Mouse (Mus musculus): Measurements from ENCODE around the gene Toe1.
"Not testable (repeated sequence)": the region's sequence is repeated elsewhere in the genome, so short reads cannot be mapped to it uniquely, and the experiment has no call there.

Toe1 gene
- long read RNA-seq, experiment 1, transcript Toe1-201 (8 exons, 2,090 nt), result major isoform, 7 of 7 reads
- long read RNA-seq, experiment 1, partial matches to known transcripts, result 0 of 7 reads
- long read RNA-seq, experiment 1, other reads (novel, unspliced or antisense), result 0 of 7 reads
- long read RNA-seq, experiment 2, transcript Toe1-201 (8 exons, 2,090 nt), result major isoform, 5 of 8 reads
- long read RNA-seq, experiment 2, partial matches to known transcripts, result 0 of 8 reads
- long read RNA-seq, experiment 2, other reads (novel, unspliced or antisense), result 3 of 8 reads

- intact Hi-C loops (cut with DNase I), result no loop called here
Measured at GRCm38 (mm10) chr4:116807197-116808129, at the start of gene Toe1, which contains the start of gene Mutyh. TSS of gene Toe1 (minus strand) at chr4:116807640. TSS of gene Mutyh (plus strand) at chr4:116807723.

- intact Hi-C loops (cut with DNase I), result no loop called here
Measured at GRCm38 (mm10) chr4:116857203-116857602, 49.8 kb upstream of the Toe1 start.

DNA sequence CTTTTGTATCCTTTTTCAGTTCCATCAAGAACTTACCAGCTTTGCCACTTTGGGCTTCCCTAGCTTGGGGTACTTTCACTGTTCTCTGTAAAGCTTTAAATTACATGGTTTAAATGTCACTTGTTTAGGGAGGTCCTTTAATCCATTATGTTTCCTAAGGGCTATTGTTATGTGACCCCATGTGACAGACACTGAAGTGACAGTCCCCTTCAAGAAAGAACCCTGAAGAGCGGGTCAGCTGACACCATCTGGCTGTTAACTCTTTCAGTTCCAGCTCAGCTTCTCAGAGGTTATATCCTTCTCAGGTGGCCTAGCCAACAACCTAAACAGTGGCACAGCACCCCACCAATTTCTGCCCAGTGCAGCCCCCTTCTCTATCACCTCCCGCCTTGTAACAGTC lies 46.8 kb upstream of the Toe1 start:
- intact Hi-C loops (cut with DNase I), result no loop called here

DNA sequence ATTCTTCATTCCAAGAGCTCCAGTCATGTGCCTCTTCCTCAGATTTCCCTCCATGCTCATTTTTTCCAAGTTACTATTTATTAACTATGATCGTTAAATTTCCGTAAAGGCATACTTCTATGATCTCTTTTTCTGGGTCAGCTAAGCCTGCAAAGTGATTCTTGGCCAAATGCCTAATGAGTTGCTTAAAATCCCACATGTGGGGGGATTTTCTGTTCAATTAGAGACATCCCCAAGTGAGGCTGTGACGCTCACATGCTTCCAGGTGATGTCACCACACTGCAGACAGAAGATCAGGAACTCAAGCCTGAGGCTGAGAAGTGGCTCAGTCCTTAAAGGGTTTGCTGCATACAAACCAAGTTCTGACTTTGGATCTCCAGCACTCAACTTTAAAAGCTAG lies 42.5 kb upstream of the Toe1 start:
- intact Hi-C loops (cut with DNase I), result no loop called here

DNA sequence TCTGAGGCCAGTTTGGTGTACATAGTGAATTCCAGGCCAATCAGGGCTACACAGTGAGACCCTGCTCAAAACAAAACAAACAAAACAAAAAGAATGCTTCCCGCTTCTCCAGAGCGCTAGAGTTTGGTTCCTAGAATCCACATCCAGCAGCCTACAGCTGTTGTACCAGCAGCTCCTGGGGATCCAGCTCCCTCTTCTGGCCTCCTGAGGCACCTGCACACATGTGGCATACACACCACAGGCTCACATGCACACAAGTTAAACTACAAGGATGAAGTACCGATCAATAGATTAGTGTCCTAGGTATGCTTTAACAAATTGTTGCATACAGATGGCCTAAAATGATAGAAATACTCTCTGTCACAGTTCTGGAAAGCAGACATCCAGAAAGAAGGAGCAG lies 36.9 kb upstream of the Toe1 start:
- intact Hi-C loops (cut with DNase I), result no loop called here

- intact Hi-C loops (cut with DNase I), result no loop called here
Measured at GRCm38 (mm10) chr4:116840841-116841240, 33.4 kb upstream of the Toe1 start.

- intact Hi-C loops (cut with DNase I), result not testable (repeated sequence)
Measured at GRCm38 (mm10) chr4:116840096-116840495, 32.7 kb upstream of the Toe1 start.

DNA sequence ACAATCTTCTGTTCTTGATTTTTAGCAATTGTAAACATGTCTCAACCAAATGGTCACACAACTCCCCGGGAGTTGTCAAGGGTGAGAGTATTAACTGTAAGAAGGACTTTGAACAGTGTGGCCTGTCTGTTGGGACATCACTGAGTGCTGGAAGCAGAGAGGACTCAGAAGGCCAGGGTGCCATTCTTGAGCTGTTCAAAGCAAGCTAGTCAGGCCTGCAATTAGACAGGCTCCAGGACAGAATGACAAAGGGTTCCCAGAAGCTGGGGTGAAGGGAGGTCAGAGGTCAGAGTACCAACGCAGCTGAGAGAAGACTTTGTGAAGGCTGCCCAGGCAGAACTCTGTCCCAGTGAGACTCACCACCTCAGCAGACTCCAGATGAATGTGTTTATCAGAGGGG lies 31.6 kb upstream of the Toe1 start:
- intact Hi-C loops (cut with DNase I), result no loop called here

DNA sequence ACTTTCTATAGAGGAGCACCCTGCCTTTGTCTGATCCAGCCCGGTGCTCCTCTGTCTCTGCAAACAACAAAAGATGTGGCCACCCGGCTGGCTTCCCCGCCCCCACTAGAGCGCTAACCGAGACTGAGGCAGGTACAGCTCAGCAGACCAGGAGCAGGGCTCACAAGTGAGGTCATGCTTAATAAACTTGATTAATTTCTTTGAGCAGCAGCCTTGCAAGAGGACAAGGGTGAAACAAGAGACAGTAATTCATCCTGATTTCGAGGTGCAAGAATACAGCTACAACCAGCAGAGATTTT lies 22.6 kb upstream of the Toe1 start:
- intact Hi-C loops (cut with DNase I), result no loop called here

DNA sequence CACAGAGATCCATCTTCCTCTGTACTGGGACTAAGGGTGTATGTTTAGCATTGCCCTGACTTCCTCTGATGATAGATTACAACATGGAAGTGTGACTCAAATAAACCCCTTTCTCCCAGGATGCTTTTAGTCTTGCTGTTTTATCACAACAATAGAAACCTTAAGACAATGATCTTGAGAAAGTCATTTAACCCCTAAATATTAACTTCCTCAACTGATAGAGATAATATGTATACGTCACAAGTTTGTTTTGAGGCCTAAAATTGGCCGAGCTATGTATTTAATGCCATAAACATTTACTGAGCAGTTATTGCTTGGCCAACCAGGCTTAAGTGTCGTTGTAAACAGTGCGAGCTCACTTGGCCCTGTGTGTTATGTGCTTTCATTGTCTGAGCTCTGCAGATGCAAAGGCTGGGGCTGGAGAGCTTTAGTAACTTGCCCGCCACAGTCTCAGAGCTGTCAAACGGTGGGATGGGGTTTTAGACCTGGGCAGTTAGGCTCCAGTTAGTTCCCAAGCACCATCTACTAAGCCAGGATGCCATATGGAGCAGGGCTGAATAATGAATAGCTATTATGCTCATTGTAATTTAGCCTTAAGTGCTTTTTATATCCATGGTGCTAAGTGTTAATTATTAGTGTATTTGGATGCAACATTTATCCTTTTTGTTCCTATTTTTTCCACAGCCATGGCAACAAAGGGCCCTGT lies 22.1 kb upstream of the Toe1 start:
- intact Hi-C loops (cut with DNase I), result loop anchor here (2.0 to 5.0 kb wide), 2 partner anchors 161 to 313 kb away; no protein-coding TSS in a partner anchor

DNA sequence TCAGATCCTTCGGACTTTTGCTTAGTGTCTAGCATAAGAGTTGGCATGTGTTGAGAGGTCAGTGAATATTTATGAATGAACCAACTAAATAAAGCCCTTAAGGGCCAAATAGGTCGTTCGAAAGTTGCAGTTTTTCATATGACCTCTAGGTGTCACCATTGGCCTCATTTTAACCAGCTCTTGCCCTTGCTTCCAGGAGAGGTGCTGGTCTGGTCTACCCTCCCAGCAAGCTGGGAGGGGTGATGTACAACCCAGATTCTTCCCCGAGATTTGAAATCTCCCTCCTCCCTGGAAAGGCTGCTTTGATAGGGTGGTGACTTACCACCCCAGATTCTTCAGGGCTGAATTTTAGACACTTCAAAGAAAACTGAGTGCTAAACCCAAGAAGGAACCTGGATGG lies 20.4 kb upstream of the Toe1 start:
- intact Hi-C loops (cut with DNase I), result loop anchor here (2.0 to 5.0 kb wide), 2 partner anchors 163 to 314 kb away; no protein-coding TSS in a partner anchor

DNA sequence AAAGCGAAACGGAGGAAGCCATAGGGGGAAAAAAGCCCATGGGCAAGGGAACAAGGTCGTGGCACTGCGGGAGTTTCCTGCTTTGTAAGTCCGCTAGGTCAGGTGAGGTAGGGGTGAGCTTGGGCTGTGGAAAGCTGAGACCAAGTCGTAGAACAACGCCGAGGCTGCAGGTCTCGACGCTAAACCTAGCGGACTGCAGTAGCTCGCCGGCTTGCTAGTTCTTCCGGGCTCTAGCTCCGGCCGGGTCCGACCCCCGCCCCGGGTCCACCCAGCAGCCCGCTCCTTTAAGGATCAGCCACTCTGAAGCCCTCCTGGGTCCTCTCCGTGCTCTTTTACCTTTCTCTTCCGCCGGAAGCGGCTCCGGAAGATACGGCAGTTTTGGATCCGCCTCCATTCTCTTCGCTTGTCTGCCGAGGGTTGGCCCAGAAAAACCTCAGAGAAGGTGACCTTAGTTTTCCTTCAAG lies 17.1 kb upstream of the Toe1 start:
- intact Hi-C loops (cut with DNase I), result loop anchor here (5.0 kb wide), 1 partner anchor 318 kb away; no protein-coding TSS in a partner anchor

GRCm38 (mm10) chr4:116821694-116822016 lies 14.2 kb upstream of the Toe1 start, which contains the start of gene Hpdl:
TSS of gene Hpdl (minus strand) at chr4:116821707.
- intact Hi-C loops (cut with DNase I), result no loop called here

- intact Hi-C loops (cut with DNase I), result no loop called here
Measured at GRCm38 (mm10) chr4:116820902-116821693, 13.7 kb upstream of the Toe1 start.

DNA sequence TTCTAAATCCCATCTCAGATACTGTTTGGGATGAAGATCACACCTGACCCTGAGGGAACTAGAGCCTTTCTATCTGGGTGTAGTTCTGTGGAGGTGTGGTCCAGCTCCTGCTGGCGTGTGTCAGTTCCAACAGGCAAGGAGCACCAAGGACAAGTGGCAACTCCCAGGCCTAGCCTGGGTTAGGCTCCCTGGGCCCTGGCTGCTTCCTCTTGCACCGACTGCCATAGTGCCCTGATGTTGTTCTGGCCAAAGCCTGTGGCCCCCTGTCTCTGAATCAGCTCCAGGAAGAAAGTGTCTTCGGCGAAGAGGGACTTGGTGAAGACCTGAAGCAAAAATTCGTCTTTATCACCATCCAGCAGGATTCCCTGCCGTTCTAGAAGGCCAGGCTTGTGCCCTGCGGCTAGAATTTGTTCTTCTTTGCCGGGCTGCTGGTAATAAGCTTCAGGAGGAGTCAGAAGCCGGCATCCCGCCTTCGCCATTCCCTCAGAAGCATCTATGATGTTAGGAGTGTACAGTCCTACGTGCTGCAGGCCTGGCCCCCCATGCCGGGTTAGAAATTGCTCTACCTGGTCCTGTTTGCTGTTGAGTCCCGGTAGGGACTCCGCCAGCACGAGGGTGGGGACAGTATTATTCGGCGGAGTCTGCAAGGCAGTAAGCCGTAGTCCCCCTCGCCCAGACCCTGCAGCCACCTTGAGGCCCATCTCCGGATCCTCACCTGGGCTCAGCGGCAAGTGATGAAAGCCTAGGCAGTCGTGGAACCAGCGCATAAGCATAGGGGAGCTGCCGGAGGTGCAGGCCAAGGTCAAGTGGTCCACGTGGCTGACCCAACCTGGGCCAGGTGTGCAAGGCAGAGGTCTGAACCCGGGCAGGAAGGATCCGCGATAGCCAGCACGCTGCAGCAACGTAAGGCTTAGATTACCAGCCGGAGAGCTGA lies 12.8 kb upstream of the Toe1 start:
- intact Hi-C loops (cut with DNase I), result no loop called here

GRCm38 (mm10) chr4:116817486-116817885 lies 10.0 kb upstream of the Toe1 start:
- intact Hi-C loops (cut with DNase I), result no loop called here

- intact Hi-C loops (cut with DNase I), result no loop called here
Measured at GRCm38 (mm10) chr4:116815276-116815675, 7.8 kb upstream of the Toe1 start.

- intact Hi-C loops (cut with DNase I), result no loop called here
Measured at GRCm38 (mm10) chr4:116811012-116811411, 3.6 kb upstream of the Toe1 start.

DNA sequence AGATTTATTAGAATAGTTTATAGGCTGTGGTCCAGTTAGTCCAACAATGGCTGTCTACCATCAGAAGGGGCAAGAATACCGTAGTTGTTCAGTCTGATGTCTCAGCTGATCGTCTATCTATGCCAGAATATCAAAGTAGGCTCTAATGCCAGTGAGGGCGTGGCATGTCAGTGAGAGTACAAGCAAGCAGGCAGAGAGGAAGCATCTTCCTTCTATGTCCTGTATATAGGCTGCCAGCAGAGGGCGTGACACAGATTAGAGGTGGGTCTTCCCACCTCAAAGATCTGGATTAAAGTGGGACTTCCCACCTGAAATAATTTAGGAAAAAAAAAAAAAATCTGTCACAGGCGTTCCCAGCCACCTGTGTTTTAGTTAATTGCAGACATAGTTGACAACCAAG lies 7.5 kb downstream of the Toe1 start:
- intact Hi-C loops (cut with DNase I), result no loop called here
